Mouse (Mus musculus) lung, postnatal 0 days (tissue): ENCODE results near the gene Srebf1.

ENCODE experiments used
- CTCF ChIP-seq: IDR thresholded peaks from 2 replicates; pipeline ENCODE4 v1.5.1; 2016; ENCODE audit warnings: antibody characterized with exemption, mild to moderate bottlenecking
- EP300 ChIP-seq: IDR thresholded peaks from 2 replicates; pipeline ENCODE4 v1.6.1; 2016; ENCODE audit warnings: antibody characterized with exemption, mild to moderate bottlenecking, control low read depth

DNA sequence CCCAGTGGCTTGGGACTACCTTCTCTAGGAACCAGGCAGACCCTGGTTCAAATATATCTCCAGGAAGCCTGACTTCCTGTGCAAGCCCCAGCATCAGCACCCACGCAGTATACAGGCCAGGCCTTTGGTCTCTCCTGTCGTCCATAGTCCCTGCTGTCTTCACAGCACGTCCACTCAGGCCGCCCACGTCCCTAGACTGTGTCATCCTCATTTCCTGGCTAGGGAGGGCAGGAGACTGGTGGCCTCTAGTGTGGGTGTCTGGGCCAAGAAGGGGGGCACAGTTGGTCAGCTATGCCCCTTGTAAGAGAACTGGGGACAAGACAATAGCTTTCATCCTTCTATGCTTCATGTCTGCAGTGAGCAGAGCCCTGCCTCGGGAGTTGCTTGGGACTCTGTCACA, 29.8 kb downstream of the Srebf1 start:
- TF ChIP-seq CTCF (no peak), EP300 (no peak)
